ENCODE assay signal across 9 mouse cellular contexts in genomic region chr19:6492124-6492523, GRCm38 (mm10). TPM values are rescaled to one million over a fixed set of nuclear protein-coding genes. Genes with fewer than 3 reads are reported as not detected.
DNase-seq lines count a peak whose midpoint lies in the region; ATAC-seq and TF ChIP-seq lines count a peak whose summit lies in the region.
"Had no signal": no experiment of that assay in that cellular context is flagged by ENCODE, and none has a peak within 500 bp of the region (broad histone marks: within the 10 kb centered on the region; RNA-seq: fewer than 3 reads in every experiment).

No protein-coding gene starts in this region.

- no peak for TF ChIP-seq POLR2A in CH12.LX (IDR thresholded peaks at IDR 0.05; ENCODE audit: low read depth, low read length)
- TF ChIP-seq POLR2A in liver, adult 2 months (IDR thresholded peaks at IDR 0.05; ENCODE audit: extremely low read depth, insufficient read depth, low read length), result no peak

- no peaks in the 10 kb centered on the region for H3K9me3 ChIP-seq in CH12.LX (replicated peaks; ENCODE audit: low read length)
- H3K9me3 ChIP-seq in kidney, postnatal 0 days (replicated peaks; ENCODE audit: low read length), result no peaks in the 10 kb centered on the region

- peaks cover 83% of the 10 kb centered on the region for H3K27me3 ChIP-seq in CH12.LX (replicated peaks)
- peaks cover 28% of the 10 kb centered on the region for H3K27me3 ChIP-seq in kidney, postnatal 0 days (ENCODE audit: insufficient read depth, low read length)
- peaks cover 10% of the 10 kb centered on the region for H3K27me3 ChIP-seq in liver, adult 2 months (ENCODE audit: control insufficient read depth, insufficient read depth, low read length)

- TF ChIP-seq RAD21 in CH12.LX (IDR thresholded peaks at IDR 0.05; ENCODE audit: low read depth, low read length), result peak; percentile 87

- H3K4me2 ChIP-seq in CH12.LX (ENCODE audit: insufficient read depth, low read depth, poor library complexity, severe bottlenecking), result no peak overlapping the region
- no peak overlapping the region for H3K4me2 ChIP-seq in kidney, postnatal 0 days (ENCODE audit: low read length)

- peak; percentile 75 for DNase-seq in CH12.LX (ENCODE audit: extremely low read depth)
- DNase-seq in adrenal gland, adult 18-20 months (ENCODE audit: low spot score in 2 of 2), result peak; percentile 51 to 63
- DNase-seq in gastrocnemius, postnatal 10 days, result peak; percentile 59
- DNase-seq in kidney, postnatal 0 days (ENCODE audit: low spot score), result peak; percentile 92
- DNase-seq in liver, adult 2 months (ENCODE audit: extremely low read depth, low read depth, low spot score), result peak; percentile 30

- peaks cover 0 to 14% of the 10 kb centered on the region in 2 experiments; a peak in 3 of 4 replicates for H3K4me1 ChIP-seq in CH12.LX (ENCODE audit: control insufficient read depth in 1 of 2, insufficient read depth in 2 of 2)
- H3K4me1 ChIP-seq in kidney, postnatal 0 days (replicated peaks; ENCODE audit: insufficient read depth, low read length), result no peaks in the 10 kb centered on the region
- no peaks in the 10 kb centered on the region for H3K4me1 ChIP-seq in liver, adult 2 months (ENCODE audit: control insufficient read depth, insufficient read depth, low read length)

- H3K9ac ChIP-seq in CH12.LX (ENCODE audit: insufficient read depth, low read depth), result no peak overlapping the region
- H3K9ac ChIP-seq in kidney, postnatal 0 days (ENCODE audit: low read depth, low read length), result no peak overlapping the region
- no peak overlapping the region for H3K9ac ChIP-seq in liver, adult 2 months (ENCODE audit: low read depth, low read length)

- H3K4me3 ChIP-seq in CH12.LX (replicated peaks in 1 of 3; ENCODE audit: low read depth in 2 of 3, low read length in 2 of 3, poor library complexity in 1 of 3), result no peak overlapping the region
- H3K4me3 ChIP-seq in kidney, postnatal 0 days (replicated peaks; ENCODE audit: low read depth, low read length), result no peak overlapping the region
- H3K4me3 ChIP-seq in liver, adult 2 months (ENCODE audit: insufficient read depth, low read depth, low read length), result no peak overlapping the region

- no peaks in the 10 kb centered on the region for H3K36me3 ChIP-seq in CH12.LX (replicated peaks in 1 of 2; ENCODE audit: control insufficient read depth in 1 of 2, insufficient read depth in 1 of 2, low read length in 1 of 2)
- H3K36me3 ChIP-seq in kidney, postnatal 0 days (ENCODE audit: insufficient read depth, low read length), result no peaks in the 10 kb centered on the region
- H3K36me3 ChIP-seq in liver, adult 2 months (ENCODE audit: control insufficient read depth, insufficient read depth, low read length), result no peaks in the 10 kb centered on the region

- no peak for TF ChIP-seq EP300 in CH12.LX (IDR thresholded peaks at IDR 0.05; ENCODE audit: low read length)

- H3K79me2 ChIP-seq in CH12.LX (replicated peaks; ENCODE audit: control insufficient read depth, extremely low read depth, insufficient read depth, poor library complexity, severe bottlenecking), result no peaks in the 10 kb centered on the region
- no peaks in the 10 kb centered on the region for H3K79me2 ChIP-seq in liver, adult 2 months (ENCODE audit: control insufficient read depth, insufficient read depth, low read length)

- dilution Hi-C loops in CH12.LX (cut with MboI; ENCODE audit: extremely low pct_ligation_motif_present, extremely low pct_unique_long_range_greater_than_20kb, low sequenced_read_pairs), result no loop called here

- ATAC-seq in common myeloid progenitor, adult 5-6 weeks (replicated peaks; ENCODE audit: low read depth, poor library complexity, severe bottlenecking), result 0 out of 2 replicates have a peak, but pooled peaks have one; percentile 46
- ATAC-seq in kidney, postnatal 0 days (replicated peaks; ENCODE audit: low FRiP score, low read depth), result no peak
- 0 out of 2 replicates have a peak, but pooled peaks have one; percentile 6 for ATAC-seq in neutrophil, adult 5-6 weeks (ENCODE audit: extremely low read depth, insufficient number of reproducible peaks, low FRiP score, poor library complexity, severe bottlenecking)
- ATAC-seq in inflammation-experienced regulatory T-cells, adult 6 months, result no peak

- TF ChIP-seq CTCF in CH12.LX (conservative IDR thresholded peaks at IDR 0.05 in 1 of 2, IDR thresholded peaks at IDR 0.05 in 1 of 2; ENCODE audit: low read depth in 2 of 2, low read length in 2 of 2), result peak; percentile 62 to 92
- peak; percentile 86 for TF ChIP-seq CTCF in kidney, postnatal 0 days (IDR thresholded peaks at IDR 0.05; ENCODE audit: low read depth)
- peak; percentile 82 for TF ChIP-seq CTCF in liver, adult 2 months (IDR thresholded peaks at IDR 0.05; ENCODE audit: low read depth, low read length)

- H3K27ac ChIP-seq in CH12.LX (ENCODE audit: insufficient read depth, low read depth), result no peak overlapping the region
- H3K27ac ChIP-seq in kidney, postnatal 0 days, result no peak overlapping the region
- H3K27ac ChIP-seq in liver, adult 2 months (replicated peaks; ENCODE audit: insufficient read depth, low read depth, low read length), result no peak overlapping the region

- 19% methylated on average over 12 of the region's 12 CpGs for WGBS in kidney, postnatal 0 days
- WGBS in liver, adult 2 months, result 21% methylated on average over 12 of the region's 12 CpGs

- in situ Hi-C loops in CH12.LX (cut with MboI; ENCODE audit: low pct_ligation_motif_present, low pct_unique_long_range_greater_than_20kb, low sequenced_read_pairs), result loop anchor here (5.0 kb wide), 1 partner anchor 85 kb away; no protein-coding TSS in a partner anchor

TF ChIP-seq in CH12.LX, 34 proteins besides CTCF, POLR2A, EP300 and RAD21:
- no peak for TF ChIP-seq JUN (IDR thresholded peaks at IDR 0.05; ENCODE audit: insufficient read depth, low read depth, low read length)
- TF ChIP-seq SMC3 (IDR thresholded peaks at IDR 0.05; ENCODE audit: low read depth, low read length), result peak; percentile 92
- peak; percentile 66 for TF ChIP-seq ZC3H11A (IDR thresholded peaks at IDR 0.05; ENCODE audit: low read depth, low read length)

RNA-seq across cellular contexts. Expression of gene Slc22a12, which starts 50.7 kb away (rescaled TPM):
- 0.17 TPM in 1 of 2 replicates, not detected in the other for total RNA-seq in CH12.LX (2012; rRNA removed)
- total RNA-seq in CH12.LX (2014; rRNA removed), result 0.24 and 0.94 TPM in 2 replicates
- 1.2 and 2.1 TPM in 2 replicates for polyA plus RNA-seq in CH12.LX (2012; ENCODE audit: insufficient read length, low read depth)
- under 1 TPM in 1 of 2 experiments, not detected in 1; 0.17 TPM for total RNA-seq in adrenal gland, adult 18-20 months (2021)
- not detected in 2 replicates for total RNA-seq in common myeloid progenitor, adult 5-6 weeks (2017)
- not detected for total RNA-seq in gastrocnemius, postnatal 10 days (2021)
- polyA plus RNA-seq in kidney, postnatal 0 days (2015; fragmentation: Nextera tagmentation; extraction: Ambion mirVana), result 21.8 and 31.4 TPM in 2 replicates
- 0.34 TPM in 1 of 2 replicates, not detected in the other for total RNA-seq in liver, adult 2 months (2014; rRNA removed)
- polyA plus RNA-seq in liver, adult 2 months (2012; rRNA removed), result not detected in 2 replicates
- total RNA-seq in neutrophil, adult 5-6 weeks (2017), result 0.12 TPM in 1 of 2 replicates, not detected in the other
- polyA plus RNA-seq in inflammation-experienced regulatory T-cells, adult 6 months (2017; shearing (Covaris generic)), result not detected
- total RNA-seq: gastrocnemius, adult 8-10 months had no signal

Comparison
In these comparisons a context has a peak if more than half of its experiments do, and no peak if none do; other contexts are left out.
1. DNase-seq: peak in every context shown above with its lines; median percentile 92 in kidney, postnatal 0 days; 75 in CH12.LX; 59 in gastrocnemius, postnatal 10 days; 57 in adrenal gland, adult 18-20 months; 30 in liver, adult 2 months.
2. ATAC-seq: peak in common myeloid progenitor, adult 5-6 weeks (single experiment) and neutrophil, adult 5-6 weeks (single experiment); none in kidney, postnatal 0 days (single experiment) and inflammation-experienced regulatory T-cells, adult 6 months (single experiment).
3. Peak in every context shown above with its lines, with median percentiles within 50 percentile points of each other: CTCF ChIP-seq.